Mouse (Mus musculus) brain, embryonic 14.5 days (tissue): ENCODE results near the gene Ces3a. TPM values are rescaled to one million over a fixed set of nuclear protein-coding genes. Genes with fewer than 3 reads are reported as not detected.
"Not testable (repeated sequence)": the region's sequence is repeated elsewhere in the genome, so short reads cannot be mapped to it uniquely, and the experiment has no call there.

ENCODE experiments used
- DNase-seq: peaks from one replicate; pipeline ENCODE4 v3.0.0-alpha.2; 2011; ENCODE audit warnings: low read depth
- CTCF ChIP-seq: fragments of 200-500 bp; IDR thresholded peaks from 2 replicates; pipeline ENCODE4 v1.5.1; 2012; ENCODE audit warnings: inconsistent platforms, mild to moderate bottlenecking, moderate library complexity, borderline replicate concordance; ENCODE audit not compliant: insufficient read depth, insufficient read length; ENCODE audit errors: extremely low read depth
- POLR2A ChIP-seq: fragments of 200-500 bp; IDR thresholded peaks from 2 replicates; pipeline ENCODE4 v1.6.1; 2012; ENCODE audit warnings: mild to moderate bottlenecking, inconsistent platforms, borderline replicate concordance; ENCODE audit not compliant: poor library complexity, insufficient read depth, insufficient read length, severe bottlenecking; ENCODE audit errors: extremely low read depth
- polyA plus RNA-seq: library from polyadenylated mRNA; depleted of rRNA; stranded (reverse); fragments of >200 nt; gene quantifications from 2 replicates; pipeline ENCODE4 v1.2.3, GENCODE M21; 2012

The Ces3a gene
- polyA plus RNA-seq, 1 experiment: not detected

DNA sequence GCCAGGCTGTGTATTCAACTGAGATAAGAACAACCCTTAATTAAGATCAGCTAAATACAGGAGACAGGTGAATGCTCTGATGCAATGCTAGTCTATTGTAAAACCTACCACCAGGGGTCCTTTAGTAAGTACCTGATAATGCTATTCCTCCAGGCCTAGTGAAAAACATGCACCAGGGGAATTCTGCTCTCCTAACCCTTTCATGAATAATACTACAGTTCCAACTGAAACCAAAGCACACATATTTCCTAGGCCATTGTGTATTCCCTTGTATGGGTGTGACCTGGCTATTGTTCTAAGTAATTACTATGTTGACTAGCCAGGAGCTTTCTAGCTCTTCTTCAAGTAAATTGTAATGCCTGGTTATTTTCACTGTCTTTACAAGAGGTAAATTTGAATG lies 11.7 kb downstream of the Ces3a start:
- TF ChIP-seq CTCF (no peak), POLR2A (no peak)
- no peak for DNase-seq

DNA sequence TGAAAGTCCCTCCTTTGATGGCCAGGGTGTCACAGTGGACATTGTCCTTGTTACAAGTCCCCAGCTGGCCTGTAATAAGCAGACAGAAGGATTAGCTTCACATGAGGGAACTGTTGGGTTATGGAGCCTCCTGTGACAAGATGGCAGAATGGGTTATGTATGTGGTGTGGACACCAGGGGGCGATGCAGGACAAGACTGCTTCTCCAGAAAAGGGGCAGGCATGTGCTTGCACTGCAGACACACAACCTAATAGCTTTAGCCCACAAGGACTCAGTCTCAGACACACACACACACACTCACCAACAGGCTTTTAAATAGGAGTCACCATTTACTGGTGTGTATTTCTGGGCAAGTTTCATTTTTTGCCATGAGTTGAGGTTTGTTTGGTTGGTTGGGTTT lies 18.4 kb downstream of the Ces3a start:
- peak; percentile 80 for DNase-seq
- TF ChIP-seq CTCF (peak; percentile 62; the same call in 1 of the 2 replicates), POLR2A (no peak)

DNA sequence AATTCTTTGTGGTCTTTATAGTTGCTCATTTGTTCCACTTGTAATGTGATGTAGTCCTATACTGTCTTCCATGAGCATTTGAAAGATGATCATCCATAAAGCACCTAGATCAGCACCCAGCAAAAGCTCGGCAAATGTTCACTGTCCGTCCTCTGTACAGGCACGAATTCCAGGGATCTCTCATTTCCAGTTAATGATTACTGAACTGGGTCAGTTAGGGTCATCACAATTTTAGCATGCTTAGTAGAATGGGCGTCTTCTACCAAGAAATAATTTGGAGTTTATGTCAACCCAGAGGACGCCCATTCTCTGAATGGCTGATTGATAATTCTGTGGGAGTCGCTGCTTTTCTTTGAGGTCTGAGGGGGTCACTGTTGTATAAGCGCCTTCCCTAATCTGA lies 19.5 kb downstream of the Ces3a start:
- DNase-seq: not testable (repeated sequence)

DNA sequence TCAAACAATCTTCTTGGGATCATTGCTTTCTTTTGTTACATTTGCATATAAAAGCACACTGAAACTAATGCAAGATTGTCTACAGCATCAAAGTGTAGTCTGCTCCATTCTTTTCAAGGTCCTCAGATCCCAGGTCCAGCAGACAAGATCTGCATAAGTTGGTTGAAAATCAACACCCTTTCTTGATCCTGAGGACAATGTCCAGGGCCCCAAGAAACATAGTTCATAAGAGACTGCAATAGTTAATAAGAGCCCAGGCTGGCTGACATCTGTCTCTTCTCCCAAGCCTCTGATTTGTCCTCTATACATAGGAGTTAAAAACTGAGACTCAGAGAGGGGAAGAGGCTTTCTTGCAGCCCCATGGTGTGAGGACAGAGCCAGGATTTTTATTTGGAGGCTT lies 20.6 kb downstream of the Ces3a start:
- TF ChIP-seq POLR2A (no peak), CTCF (no peak)

DNA sequence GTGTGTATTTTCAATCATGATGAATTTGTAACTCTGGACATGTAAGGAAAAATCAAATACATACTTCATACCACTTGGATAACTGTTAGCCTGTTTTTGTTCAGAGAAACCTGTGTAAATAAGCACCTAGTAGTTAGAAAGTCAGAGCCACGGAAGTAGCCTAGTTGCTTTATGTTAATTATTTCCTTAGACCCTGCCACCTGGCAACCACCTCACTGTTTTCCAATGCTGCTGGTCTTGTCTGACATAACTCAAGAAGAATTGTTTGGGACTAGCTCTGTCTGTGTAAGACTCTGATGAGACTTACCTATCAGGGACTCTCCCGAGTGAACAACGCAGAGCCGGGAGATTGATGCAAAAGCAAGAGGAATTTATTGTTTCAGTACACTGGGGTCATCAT lies 28.2 kb downstream of the Ces3a start:
- no peak for DNase-seq
- TF ChIP-seq CTCF (no peak), POLR2A (no peak)

More for the DNA sequence above, 20.6 kb downstream of the Ces3a start:
- no peak for DNase-seq

DNA sequence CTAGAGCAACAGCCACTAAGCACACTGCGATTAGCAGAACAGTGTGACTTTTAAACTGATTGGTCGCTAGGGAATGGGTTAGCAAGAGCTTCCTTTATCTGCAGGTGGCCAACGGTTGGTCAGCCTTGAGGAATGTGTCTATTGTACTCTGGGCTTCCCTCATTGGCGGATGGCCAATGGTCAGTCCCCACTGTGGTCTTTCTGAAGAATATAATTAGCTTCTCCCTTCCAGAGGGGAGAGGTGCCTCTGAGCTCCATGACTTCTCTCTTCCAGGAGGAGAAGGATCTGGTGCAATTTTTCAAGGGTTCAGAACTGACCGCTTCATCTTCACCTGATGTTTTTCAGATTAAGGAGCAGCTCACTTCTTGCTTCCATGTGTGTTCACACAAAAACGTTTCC lies 28.7 kb downstream of the Ces3a start:
- DNase-seq: no peak
- TF ChIP-seq POLR2A: no peak
- no peak for TF ChIP-seq CTCF

DNA sequence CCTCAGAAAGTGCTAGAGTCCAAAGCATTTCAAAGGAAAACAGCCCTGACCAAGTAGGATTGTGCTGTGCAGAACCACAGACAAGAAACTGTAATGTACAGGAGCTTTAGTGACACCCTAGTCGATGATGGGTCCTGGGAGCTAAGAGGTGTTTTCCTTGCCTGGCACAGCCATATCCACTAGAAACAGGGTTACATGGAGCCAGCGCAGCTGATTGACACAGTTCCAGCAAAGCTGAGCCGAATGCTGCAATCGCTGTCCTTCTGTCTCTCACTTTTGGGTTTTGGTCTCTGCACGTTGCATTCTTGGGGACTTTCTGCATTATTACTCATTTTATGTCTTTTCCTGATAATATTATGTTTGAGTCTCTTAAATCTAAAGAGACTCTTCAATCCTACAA lies 30.2 kb downstream of the Ces3a start:
- no peak for DNase-seq
- no peak for TF ChIP-seq POLR2A
- no peak for TF ChIP-seq CTCF

DNA sequence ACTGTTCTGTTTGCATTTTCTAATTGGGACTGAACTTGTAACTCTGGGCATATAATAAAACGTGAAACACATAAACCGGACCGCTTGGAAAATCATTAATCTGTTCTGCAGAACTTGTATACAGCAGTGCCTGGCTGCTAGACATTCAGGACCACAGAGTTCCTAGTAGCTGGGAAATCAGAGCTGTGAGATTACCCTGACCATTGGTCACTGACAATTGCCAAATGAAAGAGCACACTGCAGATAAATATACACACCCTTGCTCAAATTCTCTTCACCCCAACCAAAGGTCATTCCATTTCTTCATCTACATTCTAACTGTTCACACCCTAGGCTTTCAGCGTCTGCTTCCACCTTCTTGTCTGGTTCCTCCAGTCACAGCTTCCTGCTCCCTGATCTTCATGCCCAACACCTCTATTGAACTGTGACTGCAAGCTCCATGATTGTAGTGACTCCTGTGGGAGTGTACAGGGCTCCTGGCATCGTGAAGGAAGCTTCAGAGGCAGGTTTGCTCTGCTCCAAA lies 32.5 kb downstream of the Ces3a start:
- TF ChIP-seq CTCF: no peak
- no peak for TF ChIP-seq POLR2A
- no peak for DNase-seq

DNA sequence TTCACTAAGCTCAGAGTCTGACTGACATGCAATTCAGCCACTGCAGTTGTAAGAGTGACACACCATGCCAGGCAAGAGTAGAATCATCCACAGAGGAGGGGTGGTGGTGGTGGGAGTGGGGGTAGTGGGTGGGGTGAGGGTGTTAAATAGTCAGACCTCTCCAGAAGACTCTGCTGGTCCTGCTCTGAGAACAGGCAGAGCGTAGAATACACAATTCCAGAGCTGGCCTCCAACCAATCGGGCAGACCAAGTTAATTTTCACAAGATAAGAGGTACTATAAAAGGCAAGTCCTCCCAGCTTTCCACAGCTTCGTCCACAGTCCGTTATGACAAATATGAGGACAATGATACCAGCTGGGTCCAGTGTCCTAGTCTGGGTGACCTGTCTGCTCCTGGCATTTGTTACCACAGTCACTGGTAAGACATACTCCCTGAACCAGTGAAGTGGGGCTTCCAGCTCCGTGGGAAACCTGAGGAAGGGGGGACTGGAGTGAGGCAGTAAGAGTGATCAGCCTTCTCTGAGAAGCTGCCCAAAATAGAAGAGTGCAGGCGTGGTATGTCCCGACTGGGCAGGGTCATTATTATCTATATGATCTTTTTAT lies 35.1 kb downstream of the Ces3a start, which contains the start of gene Ces3b:
Gene Ces3b, plus strand, starts transcription at position 305 of the 602 bp plus-strand sequence.
- TF ChIP-seq POLR2A (no peak), CTCF (no peak)
- no peak for DNase-seq

DNA sequence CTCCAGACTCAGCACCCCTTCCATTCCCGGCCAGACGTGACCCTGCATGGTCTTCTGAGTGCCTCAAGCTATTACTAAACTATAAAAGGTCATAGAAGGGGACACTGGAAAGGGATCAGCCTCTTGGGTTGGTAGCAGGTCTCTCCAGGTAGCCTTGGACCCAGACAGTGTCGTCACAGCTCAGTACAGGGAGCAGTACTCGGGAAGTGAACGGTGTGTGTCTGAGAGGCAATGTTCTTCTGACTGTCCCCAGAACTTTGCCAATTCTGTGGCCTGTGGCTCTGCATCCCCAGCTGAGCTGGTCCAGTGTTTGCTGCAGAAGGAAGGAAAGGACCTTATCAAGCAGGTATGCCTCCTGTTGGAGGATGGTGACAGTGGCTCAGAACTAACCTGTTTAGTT lies 39.8 kb downstream of the Ces3a start:
- not testable (repeated sequence) for DNase-seq

DNA sequence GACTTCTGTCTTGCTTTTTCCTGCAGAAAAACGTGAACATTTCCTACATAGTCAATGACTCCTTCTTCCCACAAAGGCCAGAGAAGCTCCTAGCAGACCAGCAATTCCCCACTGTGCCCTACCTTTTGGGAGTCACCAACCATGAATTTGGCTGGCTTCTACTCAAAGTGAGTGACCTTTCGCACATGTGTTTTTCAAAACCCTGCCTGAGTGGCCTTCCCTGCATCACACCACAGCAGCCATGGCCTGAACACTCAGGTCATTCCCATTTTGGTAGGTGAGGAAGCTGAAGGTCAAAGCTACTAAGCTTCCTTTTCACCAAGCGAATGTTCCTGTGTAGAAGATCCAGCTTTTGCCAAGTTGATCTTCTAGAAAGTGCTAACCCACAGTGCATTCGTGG lies 40.2 kb downstream of the Ces3a start:
- no peak for TF ChIP-seq POLR2A
- TF ChIP-seq CTCF: no peak
- DNase-seq: no peak

DNA sequence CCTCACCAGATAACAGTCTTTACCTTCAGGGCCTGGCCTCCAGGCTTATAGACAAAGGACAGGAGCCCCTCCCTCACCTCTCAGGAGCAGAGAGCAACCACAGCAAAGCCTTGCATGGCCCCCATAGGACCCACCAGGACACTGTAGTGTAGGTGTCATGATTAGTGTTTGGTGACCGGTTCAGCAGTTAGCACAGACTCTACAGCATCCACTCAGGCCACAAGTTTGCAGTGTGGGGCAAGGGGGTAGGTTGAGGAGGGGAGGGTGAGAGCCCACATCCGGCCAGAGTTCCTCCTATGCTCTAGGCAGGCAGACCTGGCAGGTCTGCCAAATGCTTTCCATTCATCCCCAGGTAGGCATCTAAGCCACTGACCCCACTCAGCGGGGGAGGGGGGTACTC lies 45.6 kb downstream of the Ces3a start:
- TF ChIP-seq CTCF (no peak), POLR2A (no peak)
- DNase-seq: no peak

DNA sequence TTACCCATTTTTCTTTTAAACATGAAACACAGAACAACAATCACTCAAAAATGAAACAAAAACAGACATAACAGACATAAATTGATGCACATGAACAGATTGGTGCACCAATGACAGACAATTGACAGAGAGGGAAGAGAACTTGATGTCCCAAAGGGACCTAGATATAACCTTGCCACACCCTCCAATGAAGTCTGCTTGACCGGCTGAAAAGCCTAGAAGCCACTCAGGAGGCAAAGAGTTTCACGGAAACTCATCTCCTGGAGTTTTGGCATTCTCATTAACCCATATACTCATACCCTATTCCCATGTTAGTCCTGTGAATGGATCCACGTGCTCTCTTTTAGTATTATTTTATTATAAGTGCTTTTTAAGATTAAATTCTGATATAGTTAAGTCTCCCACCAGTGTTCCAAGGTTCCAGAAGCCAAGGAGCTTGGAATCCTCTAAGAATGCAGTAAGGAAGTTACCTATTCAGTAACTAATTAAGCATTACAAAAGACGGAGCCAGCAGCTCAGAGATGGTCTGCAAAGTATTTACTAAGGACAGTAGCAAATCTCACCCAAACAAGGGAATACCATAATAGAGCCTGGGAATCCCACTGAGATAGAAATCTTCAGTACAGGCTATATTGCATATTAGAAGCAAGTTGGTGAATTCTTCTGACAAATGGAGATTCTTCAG lies 53.8 kb downstream of the Ces3a start:
- DNase-seq: not testable (repeated sequence)

DNA sequence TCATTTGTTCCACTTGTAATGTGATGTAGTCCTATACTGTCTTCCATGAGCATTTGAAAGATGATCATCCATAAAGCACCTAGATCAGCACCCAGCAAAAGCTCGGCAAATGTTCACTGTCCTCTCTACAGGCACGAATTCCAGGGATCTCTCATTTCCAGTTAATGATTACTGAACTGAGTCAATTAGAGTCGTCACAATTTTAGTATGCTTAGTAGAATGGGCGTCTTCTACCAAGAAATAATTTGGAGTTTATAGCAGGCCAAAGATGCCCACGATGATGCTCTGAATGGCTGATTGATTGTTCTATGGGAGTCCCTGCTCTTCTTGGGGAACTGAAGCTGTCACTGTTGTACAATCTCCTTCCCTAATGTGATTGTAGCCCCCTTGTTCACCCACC lies 55.3 kb downstream of the Ces3a start:
- not testable (repeated sequence) for DNase-seq
